Mouse (Mus musculus) heart, embryonic 12.5 days (tissue): ENCODE data around the gene Crybg3. TPM values are rescaled to one million over a fixed set of nuclear protein-coding genes. Genes with fewer than 3 reads are reported as not detected.

Experiments
- ATAC-seq: fragments of 200-750 bp; cut with Nextera tagmentation; 2 replicates; pipeline ENCODE4 v1.8.0; 2017; ENCODE audit warnings: moderate TSS enrichment, moderate library complexity; ENCODE audit not compliant: insufficient number of reproducible peaks, low FRiP score
- H3K27ac ChIP-seq: fragments of 300-500 bp; sonication (generic); 2 replicates; pipeline ENCODE4 v1.5.1; 2016; ENCODE audit warnings: mild to moderate bottlenecking, moderate library complexity; ENCODE audit not compliant: poor library complexity, severe bottlenecking
- H3K27me3 ChIP-seq: fragments of 300-500 bp; sonication (generic); replicated peaks from 2 replicates; pipeline ENCODE4 v1.6.1; 2016; ENCODE audit warnings: mild to moderate bottlenecking, moderate library complexity
- H3K36me3 ChIP-seq: fragments of 300-500 bp; sonication (generic); 2 replicates; pipeline ENCODE4 v1.6.1; 2016; ENCODE audit warnings: mild to moderate bottlenecking, moderate library complexity
- H3K4me1 ChIP-seq: fragments of 300-500 bp; sonication (generic); replicated peaks from 2 replicates; pipeline ENCODE4 v1.6.1; 2016; ENCODE audit warnings: mild to moderate bottlenecking
- H3K4me2 ChIP-seq: fragments of 300-500 bp; sonication (generic); 2 replicates; pipeline ENCODE4 v1.6.1; 2016; ENCODE audit warnings: mild to moderate bottlenecking, moderate library complexity
- H3K4me3 ChIP-seq: fragments of 300-500 bp; sonication (generic); 2 replicates; pipeline ENCODE4 v1.5.1; 2016; ENCODE audit warnings: mild to moderate bottlenecking
- H3K9ac ChIP-seq: fragments of 300-500 bp; sonication (generic); 2 replicates; pipeline ENCODE4 v1.6.1; 2016; ENCODE audit warnings: mild to moderate bottlenecking, moderate library complexity
- H3K9me3 ChIP-seq: fragments of 300-500 bp; sonication (generic); replicated peaks from 2 replicates; pipeline ENCODE4 v1.6.1; 2016; ENCODE audit warnings: mild to moderate bottlenecking, moderate library complexity
- WGBS: fragments of 180-500 bp; shearing (Covaris S2); methylation state at CpG from one replicate; pipeline ENCODE4 v1.1.7; 2016; 5-methylcytosine and 5-hydroxymethylcytosine counted together
- polyA plus RNA-seq: library from polyadenylated mRNA; unstranded; fragments of >200 nt; fragmentation: Nextera tagmentation; extraction: Ambion mirVana; gene quantifications from 2 replicates; pipeline ENCODE4 v1.2.1, GENCODE M21; 2016

Gene Crybg3
- polyA plus RNA-seq, 1 experiment from 2014 or later, result 18.9 TPM

- Histone ChIP-seq H3K4me1 (peaks cover 10% of the 10 kb centered on the region), H3K27me3 (no peaks in the 10 kb centered on the region), H3K36me3 (peaks cover 62% of the 10 kb centered on the region), H3K27ac (no peak overlapping the region), H3K4me2 (no peak overlapping the region), H3K9ac (no peak overlapping the region), H3K9me3 (no peaks in the 10 kb centered on the region), H3K4me3 (no peak overlapping the region)
- ATAC-seq, result no peak
- WGBS, result 80% methylated on average over 12 of the region's 12 CpGs
These were observed 47.2 kb downstream of the Crybg3 start for GRCm38 (mm10) chr16:59553490-59554161.

DNA sequence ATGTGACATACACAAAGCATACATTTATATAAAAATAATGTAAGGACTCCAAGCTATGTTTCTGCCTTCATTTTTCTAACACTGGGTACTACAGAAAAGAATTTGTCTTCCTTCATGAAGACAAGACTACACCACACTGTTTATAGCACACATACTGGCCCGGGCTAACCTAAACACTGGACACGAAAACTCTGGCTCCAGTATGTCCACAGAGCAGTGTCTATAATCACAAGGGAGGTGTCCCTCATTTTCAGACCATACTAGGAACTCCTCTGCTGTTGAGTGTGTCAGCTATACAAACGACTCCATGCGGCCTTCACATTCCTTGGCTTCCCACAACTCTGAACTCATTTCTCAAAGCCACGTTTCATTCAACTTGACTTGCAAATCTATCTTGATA, 49.3 kb downstream of the Crybg3 start:
- no peaks in the 10 kb centered on the region for H3K27me3 ChIP-seq
- 73% methylated on average over 5 of the region's 5 CpGs for WGBS
- no peak for ATAC-seq
- H3K4me3 ChIP-seq, result no peak overlapping the region
- no peak overlapping the region for H3K4me2 ChIP-seq
- peaks cover 23% of the 10 kb centered on the region for H3K4me1 ChIP-seq
- no peaks in the 10 kb centered on the region for H3K9me3 ChIP-seq
- H3K27ac ChIP-seq, result no peak overlapping the region
- no peak overlapping the region for H3K9ac ChIP-seq
- H3K36me3 ChIP-seq, result peaks cover 43% of the 10 kb centered on the region

DNA sequence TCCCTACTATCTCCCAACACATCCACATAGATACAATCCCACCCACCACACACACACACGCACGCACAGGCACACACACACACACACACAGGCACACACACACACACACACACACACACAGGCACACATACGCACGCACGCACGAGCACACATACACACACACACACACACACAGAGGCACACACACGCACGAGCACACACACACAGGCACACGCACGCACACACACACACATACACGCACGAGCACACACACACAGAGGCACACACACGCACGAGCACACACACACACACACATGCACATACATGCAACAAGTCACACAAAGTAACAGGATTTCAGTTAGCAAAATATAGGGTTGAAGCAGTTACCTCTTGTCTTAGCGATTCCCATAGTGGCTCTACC, 51.1 kb downstream of the Crybg3 start:
- Histone ChIP-seq H3K4me3 (no peak overlapping the region), H3K9me3 (no peaks in the 10 kb centered on the region), H3K4me2 (no peak overlapping the region), H3K4me1 (peaks cover 23% of the 10 kb centered on the region), H3K36me3 (peaks cover 26% of the 10 kb centered on the region), H3K9ac (no peak overlapping the region), H3K27ac (peak overlapping the region; percentile 5; the same call in 1 of the 2 replicates), H3K27me3 (no peaks in the 10 kb centered on the region)
- 79% methylated on average over 15 of the region's 15 CpGs for WGBS
- peak; percentile 78 for ATAC-seq

DNA sequence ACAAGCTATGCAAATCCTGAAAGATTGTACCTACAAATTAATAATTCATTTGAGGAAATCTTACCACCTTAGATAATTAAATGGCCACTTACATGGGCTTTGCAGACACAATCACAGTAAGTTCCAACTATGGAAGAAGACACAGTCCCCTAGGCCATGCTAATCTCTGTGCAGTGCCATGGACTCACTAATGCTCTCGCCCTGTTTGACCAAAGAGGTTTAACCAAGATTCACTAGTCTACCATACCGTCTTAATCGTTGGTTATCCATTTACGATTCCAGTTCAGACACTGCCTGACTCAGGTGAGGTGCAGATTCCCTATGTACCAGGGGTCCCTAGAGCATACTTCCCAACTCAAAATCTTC, 52.2 kb downstream of the Crybg3 start:
- Histone ChIP-seq H3K9ac (no peak overlapping the region), H3K27ac (peak overlapping the region; percentile 52), H3K27me3 (no peaks in the 10 kb centered on the region), H3K4me2 (no peak overlapping the region), H3K36me3 (peaks cover 21% of the 10 kb centered on the region; the same call in 1 of the 2 replicates), H3K4me1 (peaks cover 23% of the 10 kb centered on the region), H3K4me3 (no peak overlapping the region), H3K9me3 (no peaks in the 10 kb centered on the region)
- 0 out of 2 replicates have a peak, but pooled peaks have one; percentile 51 for ATAC-seq
- WGBS, result 87% methylated on average over 4 of the region's 4 CpGs

GRCm38 (mm10) chr16:59547887-59548581, 52.7 kb downstream of the Crybg3 start:
- peaks cover 18% of the 10 kb centered on the region; the same call in 1 of the 2 replicates for H3K36me3 ChIP-seq
- no peaks in the 10 kb centered on the region for H3K9me3 ChIP-seq
- H3K27me3 ChIP-seq, result no peaks in the 10 kb centered on the region
- H3K4me2 ChIP-seq, result peak overlapping the region; percentile 22; the same call in 1 of the 2 replicates
- H3K4me3 ChIP-seq, result no peak overlapping the region
- 0 out of 2 replicates have a peak overlapping the region, but pooled peaks have one; percentile 30 for H3K9ac ChIP-seq
- H3K4me1 ChIP-seq, result peaks cover 23% of the 10 kb centered on the region
- WGBS, result 48% methylated on average over 14 of the region's 14 CpGs
- no peak for ATAC-seq
- H3K27ac ChIP-seq, result peak overlapping the region; percentile 56

- Histone ChIP-seq H3K9me3 (no peaks in the 10 kb centered on the region), H3K4me2 (no peak overlapping the region), H3K27ac (peak overlapping the region; percentile 56; the same call in 1 of the 2 replicates), H3K27me3 (no peaks in the 10 kb centered on the region), H3K36me3 (peaks cover 20% of the 10 kb centered on the region), H3K4me3 (no peak overlapping the region), H3K9ac (no peak overlapping the region), H3K4me1 (peaks cover 18% of the 10 kb centered on the region)
- WGBS, result 53% methylated on average over 4 of the region's 4 CpGs
- ATAC-seq, result no peak
These were observed 53.3 kb downstream of the Crybg3 start for GRCm38 (mm10) chr16:59547466-59547865.

GRCm38 (mm10) chr16:59545360-59545759, 55.4 kb downstream of the Crybg3 start:
- peaks cover 18% of the 10 kb centered on the region for H3K4me1 ChIP-seq

DNA sequence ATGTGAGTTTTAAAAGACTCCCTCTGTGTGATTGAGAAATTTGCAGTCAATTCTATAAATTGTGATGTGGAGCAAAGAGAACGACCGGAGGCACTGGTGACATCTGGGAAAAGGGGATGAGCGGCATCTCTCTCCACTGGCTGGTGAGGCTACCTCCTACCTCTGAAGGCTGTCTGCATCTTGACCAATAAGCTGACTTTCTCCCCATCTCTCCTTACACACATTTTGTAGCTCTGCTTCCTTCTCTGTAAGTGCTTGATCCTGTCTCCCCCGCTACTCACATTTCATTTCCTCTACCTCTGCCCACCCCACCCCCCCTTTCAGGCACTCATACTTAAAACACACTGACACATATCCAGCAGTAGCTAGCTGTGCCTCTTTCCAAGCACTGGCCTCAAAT, 59.4 kb downstream of the Crybg3 start:
- H3K36me3 ChIP-seq, result peaks cover 32% of the 10 kb centered on the region
- ATAC-seq, result no peak
- no peaks in the 10 kb centered on the region for H3K4me1 ChIP-seq
- H3K4me3 ChIP-seq, result no peak overlapping the region
- H3K27me3 ChIP-seq, result no peaks in the 10 kb centered on the region
- H3K9ac ChIP-seq, result no peak overlapping the region
- H3K9me3 ChIP-seq, result no peaks in the 10 kb centered on the region
- no peak overlapping the region for H3K4me2 ChIP-seq
- no peak overlapping the region for H3K27ac ChIP-seq
- 68% methylated on average over 4 of the region's 4 CpGs for WGBS

More at GRCm38 (mm10) chr16:59545360-59545759, 55.4 kb downstream of the Crybg3 start:
- Histone ChIP-seq H3K36me3 (peaks cover 18% of the 10 kb centered on the region), H3K4me2 (no peak overlapping the region), H3K4me3 (no peak overlapping the region), H3K9ac (no peak overlapping the region), H3K27ac (no peak overlapping the region), H3K27me3 (no peaks in the 10 kb centered on the region), H3K9me3 (no peaks in the 10 kb centered on the region)
- 75% methylated on average over 2 of the region's 2 CpGs for whole genome bisulfite sequencing
- no peak for ATAC-seq

GRCm38 (mm10) chr16:59540944-59541343, 59.8 kb downstream of the Crybg3 start:
- H3K9ac ChIP-seq, result no peak overlapping the region
- WGBS, result 88% methylated on average over 3 of the region's 3 CpGs
- no peaks in the 10 kb centered on the region for H3K9me3 ChIP-seq
- peaks cover 36% of the 10 kb centered on the region for H3K36me3 ChIP-seq
- H3K27ac ChIP-seq, result no peak overlapping the region
- no peaks in the 10 kb centered on the region for H3K27me3 ChIP-seq
- H3K4me3 ChIP-seq, result no peak overlapping the region
- no peaks in the 10 kb centered on the region for H3K4me1 ChIP-seq
- no peak overlapping the region for H3K4me2 ChIP-seq
- no peak for ATAC-seq

DNA sequence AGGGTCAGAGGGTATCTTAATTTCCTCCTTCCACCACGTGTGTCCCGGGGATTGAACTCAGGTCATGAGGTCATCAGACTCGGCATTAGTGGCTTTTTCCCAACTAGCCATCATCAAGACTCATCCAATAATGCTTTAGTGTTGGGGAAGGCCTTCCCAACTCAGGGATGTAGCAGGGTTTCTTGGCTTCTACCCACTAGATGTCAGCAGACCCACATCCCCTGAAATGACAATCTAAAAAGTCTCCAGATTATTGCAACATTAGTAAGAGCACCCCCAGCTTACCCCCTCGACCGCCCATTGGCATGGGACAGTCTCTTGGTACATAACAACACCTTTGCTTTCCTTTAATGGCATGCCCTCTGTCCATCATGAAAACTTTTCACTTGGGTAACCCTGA, 65.1 kb downstream of the Crybg3 start:
- Histone ChIP-seq H3K36me3 (peaks cover 52% of the 10 kb centered on the region), H3K9me3 (no peaks in the 10 kb centered on the region), H3K4me3 (no peak overlapping the region), H3K27me3 (no peaks in the 10 kb centered on the region), H3K4me2 (no peak overlapping the region), H3K4me1 (0 out of 2 replicates have a peak, but pooled peaks cover 8% of the 10 kb centered on the region), H3K27ac (no peak overlapping the region), H3K9ac (no peak overlapping the region)
- no peak for ATAC-seq
- WGBS, result 67% methylated on average over 5 of the region's 5 CpGs

- Histone ChIP-seq H3K4me2 (no peak overlapping the region), H3K4me1 (0 out of 2 replicates have a peak, but pooled peaks cover 8% of the 10 kb centered on the region), H3K9me3 (no peaks in the 10 kb centered on the region), H3K36me3 (peaks cover 60% of the 10 kb centered on the region), H3K27me3 (no peaks in the 10 kb centered on the region), H3K9ac (no peak overlapping the region), H3K4me3 (no peak overlapping the region), H3K27ac (no peak overlapping the region)
- no peak for ATAC-seq
- WGBS, result 86% methylated on average over 11 of the region's 11 CpGs
These were observed 66.4 kb downstream of the Crybg3 start for GRCm38 (mm10) chr16:59534349-59534748.
